Mouse (Mus musculus): ENCODE results near the gene Zw10.

The Zw10 gene

GRCm38 (mm10) chr9:49055333-49056205 is at the start of gene Zw10:
TSS of gene Zw10 (plus strand) at chr9:49055613.
- DNase-seq (ENCODE audit: low read depth in 1 of 2, low spot score in 2 of 2) = peak; percentile 77 to 84

GRCm38 (mm10) chr9:49015824-49016223 is 39.6 kb upstream of the Zw10 start:
- DNase-seq (ENCODE audit: low read depth in 1 of 2, low spot score in 2 of 2) = no peak

GRCm38 (mm10) chr9:49021289-49021688 is 34.1 kb upstream of the Zw10 start:
- no peak for DNase-seq (ENCODE audit: low read depth in 1 of 2, low spot score in 2 of 2)

- no peak for DNase-seq (ENCODE audit: low read depth in 1 of 2, low spot score in 2 of 2)
These were observed 31.5 kb upstream of the Zw10 start for GRCm38 (mm10) chr9:49023956-49024355.

DNA sequence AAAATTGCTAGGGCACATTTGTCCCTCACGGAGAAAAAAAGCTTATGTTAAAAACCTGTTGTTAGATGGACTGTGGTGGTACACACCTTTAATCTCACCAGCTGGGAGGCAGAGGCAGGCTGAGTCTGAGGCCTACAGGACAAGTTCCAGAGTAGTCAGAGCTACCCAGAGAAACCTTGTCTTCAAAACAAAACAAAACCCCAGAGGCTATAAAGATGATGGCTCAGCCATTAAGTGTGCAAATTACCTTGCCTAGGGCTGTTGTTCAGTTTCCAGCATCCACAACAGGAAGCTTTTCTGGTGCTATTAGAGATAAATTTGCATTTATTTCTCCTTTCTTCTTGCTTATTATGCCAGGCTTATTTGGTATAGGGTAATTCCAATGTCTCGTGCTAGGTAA is 30.9 kb upstream of the Zw10 start:
- no peak for DNase-seq (ENCODE audit: low read depth in 1 of 2, low spot score in 2 of 2)

- no peak for DNase-seq (ENCODE audit: low read depth in 1 of 2, low spot score in 2 of 2)
These were observed 20.6 kb upstream of the Zw10 start for GRCm38 (mm10) chr9:49034764-49035163.

GRCm38 (mm10) chr9:49050901-49051300 is 4.5 kb upstream of the Zw10 start:
- DNase-seq (ENCODE audit: low read depth in 1 of 2, low spot score in 2 of 2) = no peak

DNA sequence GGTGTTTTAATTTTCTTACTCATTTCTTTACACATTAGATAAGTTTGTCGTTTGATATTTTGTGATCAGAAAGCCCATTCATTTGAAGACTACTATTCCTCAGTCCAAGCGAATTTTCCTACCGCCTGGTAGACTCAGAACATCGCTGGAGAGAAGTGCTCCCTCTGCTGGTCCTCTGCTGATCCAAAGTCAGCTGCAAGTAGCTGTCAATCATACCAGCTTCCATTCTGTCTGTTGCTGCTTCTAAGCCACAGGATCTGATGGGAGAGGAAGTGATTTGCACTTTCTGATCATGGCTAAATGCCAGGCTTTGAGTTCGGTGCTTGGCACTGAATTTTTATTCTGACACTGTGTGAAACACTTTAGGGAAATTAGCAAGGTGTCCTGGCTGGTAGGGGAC is 4.1 kb upstream of the Zw10 start:
- DNase-seq (ENCODE audit: low read depth in 1 of 2, low spot score in 2 of 2) = peak; percentile 39 to 42

GRCm38 (mm10) chr9:49054028-49054427 is 1.4 kb upstream of the Zw10 start:
- DNase-seq (ENCODE audit: low read depth in 1 of 2, low spot score in 2 of 2) = no peak

- DNase-seq (ENCODE audit: low read depth in 1 of 2, low spot score in 2 of 2) = no peak
These were observed 21.4 kb downstream of the Zw10 start for GRCm38 (mm10) chr9:49076847-49077246.

DNA sequence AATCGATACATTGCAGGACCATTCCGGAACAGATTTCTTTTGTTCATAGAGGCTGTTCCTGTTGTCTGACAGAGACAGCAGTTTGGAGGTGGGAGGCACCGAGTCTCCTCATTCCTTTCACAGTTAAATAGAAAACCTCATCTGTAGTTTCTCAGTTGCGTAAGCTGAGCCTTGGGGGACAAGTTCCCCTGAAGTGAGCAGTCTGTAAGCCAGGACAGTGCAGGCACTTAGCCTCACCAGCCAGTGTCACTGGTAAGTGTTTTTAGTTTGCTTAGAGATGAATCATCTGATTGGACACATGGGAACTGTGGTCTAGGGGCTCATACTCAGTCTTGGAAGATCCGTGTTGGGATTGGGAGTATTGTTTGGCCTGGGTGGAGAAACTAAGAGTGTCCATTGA is 25.7 kb downstream of the Zw10 start, which contains the start of gene Tmprss5:
Tmprss5 (plus strand) TSS at position 154 of the 400 bp plus-strand sequence.
- no peak for DNase-seq (ENCODE audit: low read depth in 1 of 2, low spot score in 2 of 2)

DNA sequence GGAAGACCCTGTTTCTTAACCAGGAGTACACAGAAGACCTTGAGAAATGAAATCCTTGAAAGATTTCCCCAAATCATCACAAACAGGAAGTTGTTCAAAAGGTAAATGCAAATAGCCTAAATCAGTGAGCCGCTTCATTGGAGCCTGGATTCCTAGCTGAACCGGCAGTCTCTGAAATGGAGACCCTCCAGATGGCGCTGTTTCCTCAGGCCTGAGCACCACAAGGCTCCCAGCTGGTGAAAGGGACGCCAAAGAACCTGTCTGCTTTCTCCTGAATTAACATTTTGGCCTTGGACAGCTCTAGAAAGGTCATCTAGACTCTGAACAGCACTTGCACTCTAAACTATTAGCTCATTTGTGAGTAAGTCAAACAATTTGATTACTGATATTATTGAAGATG is 26.1 kb downstream of the Zw10 start:
- DNase-seq (ENCODE audit: low read depth in 1 of 2, low spot score in 2 of 2) = no peak

- no peak for DNase-seq (ENCODE audit: low read depth in 1 of 2, low spot score in 2 of 2)
These were observed 31.9 kb downstream of the Zw10 start for GRCm38 (mm10) chr9:49087317-49087716.

- no peak for DNase-seq (ENCODE audit: low read depth in 1 of 2, low spot score in 2 of 2)
These were observed 43.5 kb downstream of the Zw10 start for GRCm38 (mm10) chr9:49098871-49099270.

- DNase-seq (ENCODE audit: low read depth in 1 of 2, low spot score in 2 of 2) = no peak
These were observed 46.9 kb downstream of the Zw10 start for GRCm38 (mm10) chr9:49102328-49102727.

GRCm38 (mm10) chr9:49109101-49109500 is 53.7 kb downstream of the Zw10 start:
- no peak for DNase-seq (ENCODE audit: low read depth in 1 of 2, low spot score in 2 of 2)

- no peak for DNase-seq (ENCODE audit: low read depth in 1 of 2, low spot score in 2 of 2)
These were observed 55.2 kb downstream of the Zw10 start for GRCm38 (mm10) chr9:49110476-49111220.

GRCm38 (mm10) chr9:49111296-49111695 is 55.9 kb downstream of the Zw10 start:
- DNase-seq (ENCODE audit: low read depth in 1 of 2, low spot score in 2 of 2) = no peak

- no peak for DNase-seq (ENCODE audit: low read depth in 1 of 2, low spot score in 2 of 2)
These were observed 62.9 kb downstream of the Zw10 start for GRCm38 (mm10) chr9:49118271-49118825.

DNA sequence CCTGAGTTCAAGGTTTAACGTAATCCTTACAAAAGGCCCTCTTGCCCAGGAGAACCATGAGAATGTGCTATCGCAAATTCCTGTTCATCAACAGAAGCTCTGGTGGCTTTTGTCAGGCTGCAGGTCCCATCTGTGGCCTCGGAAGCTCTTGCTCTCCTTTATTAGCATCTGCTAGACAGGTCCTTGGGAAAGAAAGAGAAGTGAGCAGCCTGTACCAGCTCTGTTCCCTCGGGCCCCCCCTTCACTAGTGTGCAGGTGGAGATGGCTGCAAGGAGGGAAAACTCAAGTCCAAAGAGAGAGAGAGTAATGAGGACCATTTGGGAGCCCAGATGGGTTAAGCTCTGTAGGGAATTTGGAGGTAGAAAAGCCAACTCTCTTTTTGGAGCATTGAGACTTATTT is 64.3 kb downstream of the Zw10 start:
- DNase-seq (ENCODE audit: low read depth in 1 of 2, low spot score in 2 of 2) = no peak

GRCm38 (mm10) chr9:49125706-49126105 is 70.3 kb downstream of the Zw10 start:
- DNase-seq (ENCODE audit: low read depth in 1 of 2, low spot score in 2 of 2) = no peak
